Mouse (Mus musculus) WW6 (cell line): ENCODE results near the gene Smarca4.
A peak's percentile ranks its signal among the peaks of the same experiment; 100 is the strongest.
"Not testable (repeated sequence)": the region's sequence is repeated elsewhere in the genome, so short reads cannot be mapped to it uniquely, and the experiment has no call there.

Experiments
- DNase-seq: peaks from one replicate; pipeline ENCODE4 v3.0.0-alpha.2; 2013; ENCODE audit warnings: low read depth, low spot score

The Smarca4 gene

DNA sequence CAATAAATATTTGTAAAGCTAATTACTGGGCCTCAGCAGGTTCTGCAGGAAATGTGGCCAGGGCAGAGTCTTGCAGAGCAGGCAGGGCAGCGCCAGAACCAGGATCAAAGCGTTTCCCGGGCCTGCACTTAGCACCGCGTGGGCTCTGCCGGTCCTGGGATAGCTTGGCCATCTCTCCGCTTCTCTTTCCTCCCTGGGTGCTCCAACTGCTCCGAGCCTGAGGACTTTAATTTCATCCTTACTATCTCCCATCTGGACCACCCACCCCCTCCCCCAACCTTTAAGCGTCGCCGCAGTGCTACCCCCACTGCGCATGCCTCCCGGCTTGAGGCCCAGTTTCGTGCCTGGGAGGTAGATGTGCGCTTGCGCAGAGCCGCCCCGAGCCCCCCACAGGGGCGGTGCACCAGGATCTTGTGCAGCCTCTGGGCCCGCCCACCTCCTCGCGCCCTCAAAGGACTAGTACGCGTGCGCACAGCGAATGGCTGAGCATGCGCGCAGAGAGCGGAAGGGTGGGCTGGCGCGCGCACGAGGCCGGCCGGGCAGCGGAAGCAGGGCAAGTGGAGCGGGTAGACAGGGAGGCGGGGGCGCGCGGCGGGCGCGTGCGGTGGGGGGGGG lies at the start of gene Smarca4:
Gene Smarca4, plus strand, starts transcription at position 553 of the 615 bp plus-strand sequence.
- peak; percentile 98 for DNase-seq

DNA sequence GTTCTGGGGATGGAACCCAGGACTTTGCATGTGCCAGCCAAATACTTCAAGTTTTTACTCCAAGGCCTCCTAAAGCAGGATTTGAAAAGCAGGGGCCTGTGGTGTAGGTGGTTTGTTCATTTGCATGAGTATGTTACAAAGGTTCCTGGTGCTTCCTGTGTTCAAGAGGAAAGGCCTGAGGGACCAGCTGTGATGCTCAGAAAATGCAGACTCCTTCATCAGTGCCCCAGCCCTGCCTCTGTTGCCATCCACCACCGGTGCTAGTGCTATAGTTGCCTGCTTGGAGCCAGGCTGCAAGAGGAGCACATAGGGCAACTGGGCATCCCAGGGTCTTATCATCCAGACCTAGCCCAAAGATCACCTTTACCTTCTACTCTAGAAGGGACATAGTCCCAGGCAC lies 49.4 kb upstream of the Smarca4 start:
- no peak for DNase-seq

DNA sequence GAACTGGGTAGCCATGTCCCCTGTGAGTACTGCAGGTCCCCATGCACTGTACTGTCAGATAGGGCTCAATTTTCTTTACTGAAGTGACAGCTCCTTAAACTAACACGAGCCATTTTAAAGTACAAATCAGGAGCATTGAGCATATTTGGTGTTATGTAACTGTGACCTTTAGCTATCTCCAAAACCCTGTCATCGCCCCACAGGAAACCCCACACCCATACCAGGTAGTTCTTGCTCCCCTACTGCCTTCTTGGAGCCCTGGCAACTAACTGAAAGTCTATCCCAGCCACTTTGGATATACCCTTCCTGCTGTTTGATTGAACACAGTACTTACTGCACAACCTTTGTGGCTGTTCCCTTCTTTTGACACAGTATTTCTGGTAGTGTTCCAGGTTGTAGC lies 48.9 kb upstream of the Smarca4 start:
- no peak for DNase-seq

DNA sequence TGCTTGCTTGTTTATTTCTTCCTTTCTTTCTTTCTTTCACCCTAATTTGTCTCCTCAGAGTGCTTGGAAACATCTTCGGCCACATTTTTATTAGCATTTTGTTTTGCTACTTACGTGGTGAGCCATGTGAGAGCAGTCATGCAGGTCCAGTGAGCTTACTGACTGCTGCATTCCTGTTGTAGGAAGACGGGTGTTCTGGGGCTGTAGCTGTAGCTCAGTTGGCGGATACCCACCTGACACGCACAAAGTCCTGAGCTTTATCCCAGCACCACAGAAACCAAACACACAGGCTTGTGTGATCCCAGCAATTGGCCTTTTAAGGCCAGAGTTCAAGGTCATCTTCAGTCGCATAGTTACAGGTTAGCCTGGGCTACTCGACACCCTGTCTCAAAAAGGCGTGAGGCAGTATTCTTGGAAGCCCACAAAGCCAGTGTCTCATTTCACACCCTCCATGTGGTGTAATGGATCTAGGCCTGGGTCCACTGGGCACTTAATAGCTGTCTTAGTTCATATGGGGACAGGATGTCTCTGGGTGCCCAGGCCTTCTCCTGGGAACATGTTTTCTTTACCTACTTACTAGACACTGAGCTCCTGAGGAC lies 47.2 kb upstream of the Smarca4 start:
- DNase-seq = no peak

DNA sequence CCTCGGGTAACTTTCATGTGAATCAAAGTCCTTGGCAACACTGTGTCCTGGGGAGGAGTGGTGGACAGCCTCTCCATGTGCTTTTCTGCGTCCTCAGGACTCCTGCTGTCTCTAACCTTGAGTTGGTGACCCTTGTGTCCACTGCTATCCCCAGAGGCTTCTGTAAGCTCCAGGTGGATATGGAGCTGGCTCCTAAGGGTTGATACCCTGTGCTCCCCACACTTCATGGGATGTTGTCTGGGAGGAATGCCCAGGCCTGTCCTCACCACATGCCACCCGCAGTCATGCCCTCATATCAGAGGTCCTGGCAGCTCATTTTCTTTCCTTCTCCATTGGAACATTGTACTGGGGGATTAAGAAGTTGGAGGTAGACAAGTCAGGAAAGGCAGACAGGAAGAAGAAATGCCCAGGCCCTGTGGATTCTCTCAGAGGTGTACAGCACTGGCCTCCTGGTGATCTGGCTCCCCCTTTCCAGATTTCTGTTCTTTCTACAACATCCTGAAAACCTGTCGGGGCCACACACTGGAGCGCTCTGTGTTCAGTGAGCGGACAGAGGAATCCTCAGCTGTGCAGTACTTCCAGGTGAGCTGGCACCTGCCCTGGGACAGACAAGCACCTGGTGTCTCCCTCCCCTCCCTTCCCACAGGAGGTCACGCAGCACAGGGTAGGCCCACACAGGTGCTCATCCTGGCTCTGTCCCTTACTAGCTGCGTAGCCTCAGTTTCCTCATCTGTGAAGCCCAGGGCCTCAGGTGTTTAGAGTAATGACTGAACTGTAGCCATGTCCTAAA lies 41.8 kb upstream of the Smarca4 start:
- no peak for DNase-seq

DNA sequence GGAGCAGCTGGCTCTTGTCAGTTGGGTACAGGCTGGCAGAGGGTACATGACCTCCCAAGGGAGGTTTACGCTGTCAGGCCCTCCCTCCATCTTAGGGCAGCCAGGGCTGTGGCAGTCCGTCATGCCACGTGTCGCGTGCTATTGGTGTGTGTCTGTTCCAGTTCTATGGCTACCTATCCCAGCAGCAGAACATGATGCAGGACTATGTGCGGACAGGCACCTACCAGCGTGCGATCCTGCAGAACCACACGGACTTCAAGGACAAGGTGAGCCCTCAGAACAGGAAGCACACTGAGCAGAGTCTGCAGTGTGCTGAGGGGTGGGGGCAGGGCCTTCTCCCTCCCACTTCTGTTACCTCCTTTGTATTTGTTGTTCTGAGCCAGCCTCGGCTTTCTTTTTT lies 40.7 kb upstream of the Smarca4 start:
- no peak for DNase-seq

DNA sequence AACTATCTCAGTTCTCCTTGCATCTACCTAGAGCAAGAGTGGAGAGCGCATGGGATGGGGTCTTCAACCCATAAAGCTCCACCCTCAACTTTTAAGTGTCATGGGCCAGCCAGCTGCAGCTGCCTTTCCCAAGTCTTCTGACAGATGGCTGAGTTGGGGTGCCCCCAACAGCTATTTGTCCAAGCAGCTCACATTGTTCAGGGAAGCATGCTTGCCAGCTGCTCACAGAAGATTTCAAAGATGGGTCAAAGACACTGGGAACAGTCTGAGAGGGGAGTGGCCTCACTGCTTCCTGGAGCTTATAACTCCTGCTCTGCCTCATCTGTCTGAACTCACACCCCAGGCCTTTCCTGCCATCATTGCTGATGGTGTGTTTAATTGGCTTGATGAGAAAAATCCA lies 39.7 kb upstream of the Smarca4 start:
- no peak for DNase-seq

DNA sequence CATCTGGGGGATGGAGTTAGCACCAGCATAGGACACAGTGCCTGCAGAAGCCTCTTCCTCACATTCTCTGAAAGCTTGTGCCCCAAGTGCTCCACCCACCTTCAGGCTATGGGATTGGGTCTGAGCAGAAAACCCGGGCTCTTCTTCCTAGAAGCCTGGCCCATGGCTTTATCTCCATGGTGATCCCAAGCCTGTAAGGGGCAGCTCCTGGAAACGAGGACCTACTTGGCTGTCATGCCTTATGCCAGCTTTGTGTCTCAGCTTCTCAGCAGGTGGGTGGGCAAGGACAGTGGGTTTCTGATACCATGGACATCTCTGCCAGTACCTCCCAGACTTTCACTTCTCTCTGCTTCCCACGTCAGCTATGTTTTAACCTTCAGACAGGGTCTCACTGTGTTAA lies 37.7 kb upstream of the Smarca4 start:
- no peak for DNase-seq

DNA sequence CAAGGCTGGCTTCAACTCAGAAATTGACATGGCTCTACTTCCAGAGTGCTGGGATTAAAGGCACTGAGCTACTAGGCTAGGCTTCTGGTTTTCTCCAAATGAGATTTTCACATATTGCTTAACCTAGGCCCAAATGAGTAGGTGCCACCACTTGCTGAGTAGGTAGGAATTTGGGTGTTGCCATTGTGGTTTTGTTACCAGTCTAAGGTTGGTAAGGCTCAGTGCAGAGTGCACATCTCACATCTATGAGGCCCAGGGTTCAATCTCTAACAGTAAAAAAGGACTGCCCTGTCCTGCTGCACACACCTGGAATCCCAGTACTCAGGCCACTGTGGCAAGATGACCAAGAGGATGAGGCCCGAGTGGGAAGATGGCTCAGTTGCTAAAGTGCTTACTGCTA lies 30.6 kb upstream of the Smarca4 start:
- DNase-seq = no peak

DNA sequence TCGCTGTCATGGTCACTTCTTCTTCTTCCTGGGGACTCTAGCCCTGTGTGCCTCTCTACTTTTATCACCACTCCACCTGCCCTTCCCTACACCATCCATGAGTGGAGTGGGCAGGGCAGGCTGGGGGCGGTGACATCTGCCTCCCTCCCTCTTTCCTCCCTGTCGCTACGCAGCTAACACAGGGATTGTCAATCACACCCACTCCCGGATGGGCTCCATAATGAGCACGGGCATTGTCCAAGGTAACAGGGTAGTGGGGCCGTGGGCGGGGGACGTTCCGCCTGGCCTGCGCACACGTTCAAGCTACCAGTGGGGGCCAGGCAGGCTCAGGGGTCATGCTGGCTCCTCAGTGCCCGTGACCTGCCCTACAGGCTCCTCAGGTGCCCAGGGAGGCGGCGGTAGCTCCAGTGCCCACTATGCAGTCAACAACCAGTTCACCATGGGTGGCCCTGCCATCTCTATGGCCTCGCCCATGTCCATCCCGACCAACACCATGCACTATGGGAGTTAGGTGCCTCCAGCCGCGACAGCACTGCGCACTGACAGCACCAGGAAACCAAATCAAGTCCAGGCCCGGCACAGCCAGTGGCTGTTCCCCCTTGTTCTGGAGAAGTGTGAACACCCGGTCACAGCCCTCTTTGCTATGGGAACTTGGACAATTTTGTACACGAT lies 28.2 kb upstream of the Smarca4 start:
- DNase-seq = no peak

DNA sequence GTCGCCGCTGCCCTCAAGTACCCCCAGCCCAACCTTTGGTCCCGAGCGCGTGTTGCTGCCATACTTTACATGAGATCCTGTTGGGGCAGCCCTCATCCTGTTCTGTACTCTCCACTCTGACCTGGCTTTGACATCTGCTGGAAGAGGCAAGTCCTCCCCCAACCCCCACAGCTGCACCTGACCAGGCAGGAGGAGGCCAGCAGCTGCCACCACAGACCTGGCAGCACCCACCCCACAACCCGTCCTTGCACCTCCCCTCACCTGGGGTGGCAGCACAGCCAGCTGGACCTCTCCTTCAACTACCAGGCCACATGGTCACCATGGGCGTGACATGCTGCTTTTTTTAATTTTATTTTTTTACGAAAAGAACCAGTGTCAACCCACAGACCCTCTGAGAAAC lies 27.6 kb upstream of the Smarca4 start:
- DNase-seq = no peak

DNA sequence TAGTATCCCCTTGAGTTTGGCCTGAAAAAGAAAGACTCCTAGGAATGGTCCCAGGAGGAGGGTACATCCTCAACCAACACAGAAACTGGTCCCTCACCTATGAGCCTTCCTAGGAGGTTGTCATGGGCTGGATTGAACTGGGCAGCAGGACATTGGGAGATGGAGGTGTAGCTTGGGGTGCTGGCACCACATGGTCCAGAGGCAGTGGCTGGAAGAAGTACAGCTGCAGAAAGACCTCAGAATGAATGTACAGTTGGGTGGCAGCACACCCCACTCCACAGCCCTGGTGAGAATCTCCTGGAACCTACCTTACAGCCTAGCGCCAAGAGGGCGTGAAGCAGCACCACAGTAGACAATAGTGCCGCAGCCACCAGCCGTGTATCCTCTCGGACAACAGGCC lies 26.4 kb upstream of the Smarca4 start:
- DNase-seq = no peak

DNA sequence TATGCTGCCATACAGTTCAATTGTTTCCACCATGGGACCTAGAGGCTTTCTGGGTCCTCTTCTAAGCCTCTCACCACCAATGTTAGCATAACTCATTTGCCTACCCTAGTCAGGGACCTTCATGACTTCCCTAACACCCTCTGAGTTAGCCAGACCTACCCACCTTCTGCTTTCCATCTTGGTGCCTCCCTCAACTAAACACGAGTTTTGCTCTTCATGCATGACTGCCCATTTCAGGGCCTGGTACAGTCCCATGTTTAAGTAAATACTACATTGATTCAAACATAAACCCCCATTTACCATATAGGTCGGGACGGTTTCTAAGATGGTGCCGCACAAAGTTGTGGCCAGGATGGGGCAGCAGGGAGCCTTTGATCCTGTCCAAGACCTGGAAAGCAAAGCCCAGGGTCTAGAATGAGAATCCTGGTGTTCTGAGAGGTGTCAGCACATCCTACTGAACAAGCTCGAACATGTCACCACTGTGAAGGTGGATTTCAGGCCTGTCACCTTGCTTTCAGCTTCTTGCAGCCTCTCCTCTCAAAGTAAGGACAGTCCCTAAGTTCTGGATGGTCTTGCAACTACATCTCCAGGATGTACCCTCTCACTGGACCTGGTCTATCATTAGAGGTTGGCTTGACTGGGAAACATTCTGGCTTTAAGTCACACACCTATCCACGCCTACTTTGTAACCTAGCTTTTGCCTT lies 24.7 kb upstream of the Smarca4 start:
- no peak for DNase-seq

DNA sequence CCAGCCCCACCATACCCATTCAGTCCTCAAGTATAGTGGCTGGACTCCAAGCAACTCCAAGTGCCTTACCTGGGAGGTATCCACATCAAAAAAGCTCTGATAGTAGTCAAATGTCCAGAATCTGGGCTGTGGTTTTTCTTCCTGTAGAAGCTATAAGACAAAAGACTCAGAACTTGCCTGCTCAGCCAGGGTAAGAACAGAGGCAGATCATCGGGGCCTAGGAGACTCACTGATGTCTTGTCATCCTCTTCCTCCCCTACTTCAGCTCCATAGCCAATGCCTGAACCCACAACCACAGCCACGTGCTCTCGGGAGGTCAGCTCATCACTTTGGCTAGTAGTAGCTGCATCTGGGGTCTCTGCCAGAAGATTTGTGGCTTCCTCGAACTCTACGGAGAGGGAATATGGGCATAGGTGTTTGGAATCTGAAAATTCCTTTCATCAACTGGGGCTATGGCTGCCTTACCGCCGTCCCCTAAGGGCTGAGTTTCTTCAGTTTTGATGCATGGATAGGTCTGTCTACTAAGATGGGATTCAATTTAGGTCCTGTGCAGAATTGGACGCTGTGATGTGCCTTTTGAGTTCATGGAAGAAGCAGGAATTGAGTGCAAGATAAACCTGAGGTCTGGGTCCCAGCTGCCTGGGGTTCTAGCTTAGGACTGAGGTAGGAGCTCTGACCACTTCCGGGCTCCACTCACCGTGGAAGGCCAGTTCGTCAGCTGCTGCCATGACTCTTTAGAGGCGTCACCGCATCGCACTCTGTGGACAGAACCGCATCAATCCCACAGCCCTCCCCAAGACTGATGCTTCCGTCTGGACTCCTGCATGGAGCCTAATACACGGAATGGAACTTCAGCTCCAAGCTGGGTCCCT lies 23.9 kb upstream of the Smarca4 start:
- DNase-seq = no peak

DNA sequence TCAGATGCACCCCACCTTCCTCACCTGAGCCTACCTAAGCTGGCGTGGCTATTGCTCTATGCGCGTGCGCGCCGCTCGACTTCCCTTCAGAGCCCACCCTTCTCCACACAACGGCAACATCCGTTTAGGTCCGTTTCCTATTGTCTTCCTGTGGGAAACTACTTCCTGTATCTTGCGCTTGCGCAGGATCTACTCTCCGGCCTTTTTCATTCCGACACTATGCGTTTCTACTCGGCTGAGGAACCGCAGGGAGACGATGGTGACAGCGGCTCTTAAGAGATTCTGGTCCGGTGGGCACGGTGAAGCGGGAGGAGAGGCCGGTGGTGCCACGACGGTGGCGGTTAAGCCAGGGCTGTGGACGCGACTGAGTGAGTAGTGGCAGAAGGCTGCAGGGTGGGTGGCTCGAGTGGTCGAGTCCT lies 23.3 kb upstream of the Smarca4 start, which contains the start of the genes Timm29 and Yipf2:
Gene Timm29, plus strand, starts transcription at position 20 of the 419 bp plus-strand sequence.
Gene Yipf2, minus strand, starts transcription at position 126 of the 419 bp plus-strand sequence.
- DNase-seq = peak; percentile 93

DNA sequence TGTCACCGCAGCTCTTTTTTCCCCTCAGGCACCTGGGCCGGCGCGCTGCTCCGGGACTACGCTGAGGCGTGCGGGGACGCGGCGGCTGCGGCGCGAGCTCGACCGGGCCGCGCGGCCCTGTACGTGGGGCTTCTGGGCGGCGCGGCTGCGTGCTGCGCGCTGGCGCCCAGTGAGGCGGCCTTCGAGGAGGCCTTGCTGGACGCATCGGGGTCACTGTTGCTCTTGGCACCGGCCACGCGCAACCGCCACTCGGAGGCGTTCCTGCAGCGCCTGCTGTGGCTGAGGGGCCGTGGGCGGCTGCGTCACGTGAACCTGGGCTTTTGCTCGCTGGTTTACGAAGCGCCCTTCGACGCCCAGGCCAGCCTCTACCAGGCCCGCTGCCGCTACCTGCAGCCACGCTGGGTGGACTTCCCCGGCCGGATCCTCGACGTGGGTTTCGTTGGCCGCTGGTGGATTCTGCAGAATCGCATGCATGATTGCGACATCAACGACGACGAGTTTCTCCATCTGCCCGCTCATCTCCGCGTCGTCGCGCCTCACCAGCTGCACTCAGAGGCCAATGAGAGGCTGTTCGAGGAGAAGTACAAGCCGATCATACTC lies 22.7 kb upstream of the Smarca4 start:
- no peak for DNase-seq

DNA sequence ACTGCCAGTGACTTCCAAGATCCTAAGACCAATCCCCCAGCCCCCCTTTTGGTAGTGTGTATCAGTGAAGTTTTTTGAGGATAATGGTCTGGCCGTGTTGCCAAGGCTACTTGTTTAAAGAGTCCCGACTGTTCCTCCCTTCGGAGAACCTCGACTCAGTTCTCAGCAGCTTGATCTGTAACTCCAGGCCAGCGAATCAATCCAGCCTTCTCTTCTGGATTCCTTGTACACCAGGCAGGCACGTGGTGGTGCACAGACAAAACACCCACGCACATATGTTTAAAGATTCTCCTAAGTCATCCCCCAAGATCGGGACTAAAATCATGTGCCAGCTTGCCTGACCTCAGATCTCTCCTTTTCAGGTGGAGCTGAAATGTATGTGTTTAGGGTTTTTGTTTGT lies 21.6 kb upstream of the Smarca4 start:
- DNase-seq = not testable (repeated sequence)

DNA sequence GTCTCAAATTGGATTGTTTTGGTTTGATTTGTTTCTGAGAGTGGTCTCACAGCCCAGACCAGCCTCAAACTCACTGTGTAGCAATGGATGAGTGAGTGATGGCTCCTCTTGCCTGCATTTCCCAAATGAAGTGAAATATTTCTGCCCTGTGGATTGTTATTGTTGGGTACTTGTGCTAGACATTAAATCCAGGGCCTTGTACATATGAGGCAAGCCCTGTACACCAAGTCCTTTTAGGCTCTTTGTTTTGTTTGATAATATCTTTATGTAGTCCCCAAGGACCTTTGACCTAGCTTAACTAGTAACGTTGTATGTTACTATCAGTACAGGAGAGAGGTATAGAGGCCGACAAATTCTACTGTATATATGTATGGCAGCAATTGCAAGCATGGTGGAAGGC lies 21.1 kb upstream of the Smarca4 start:
- DNase-seq = no peak

DNA sequence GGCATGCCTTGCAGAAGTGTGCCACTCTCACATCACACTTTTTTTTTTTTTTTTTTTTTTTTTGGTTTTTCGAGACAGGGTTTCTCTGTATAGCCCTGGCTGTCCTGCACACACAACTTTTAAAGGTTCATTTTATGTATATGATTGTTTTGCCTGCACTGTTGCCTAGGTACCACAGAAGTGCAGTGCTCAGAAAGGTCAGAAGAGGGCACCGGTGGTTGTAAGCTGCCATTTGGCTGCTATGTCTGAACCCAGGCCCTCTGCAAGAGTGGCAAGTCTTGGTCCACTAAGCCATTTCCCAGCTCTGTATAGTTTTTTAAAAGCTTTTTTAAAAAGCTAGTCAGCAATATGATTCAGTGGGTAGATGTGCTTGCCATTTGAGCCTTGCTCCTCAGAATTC lies 17.8 kb upstream of the Smarca4 start:
- DNase-seq = no peak

DNA sequence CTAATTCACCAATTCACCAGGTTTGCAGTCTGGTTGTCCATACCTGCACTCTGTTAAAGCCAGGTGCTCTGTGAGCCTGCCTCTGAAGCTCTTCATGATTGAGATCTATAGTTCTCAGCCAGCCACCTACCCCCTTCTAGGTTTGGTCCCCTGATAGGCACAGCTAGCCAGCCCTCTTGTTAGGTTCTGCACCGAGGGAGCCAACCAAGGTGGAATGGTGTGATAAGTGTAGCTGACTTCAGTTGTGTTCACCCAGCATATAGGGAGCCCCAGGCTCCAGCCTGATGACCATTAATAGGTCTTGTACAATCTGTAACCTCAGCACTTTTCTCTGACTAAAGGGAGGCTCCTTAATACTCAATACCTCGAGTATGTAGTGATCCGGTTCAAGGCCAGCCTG lies 15.8 kb upstream of the Smarca4 start:
- DNase-seq = no peak
